Mouse (Mus musculus) liver, adult (tissue): ENCODE data around the gene Lurap1l.
A peak's percentile ranks its signal among the peaks of the same experiment; 100 is the strongest.

Source experiments
- GATA4 ChIP-seq: IDR thresholded peaks from 2 replicates; pipeline ENCODE4 v1.6.1; 2014; ENCODE audit warnings: mild to moderate bottlenecking, low read length; ENCODE audit not compliant: insufficient replicate concordance

Gene Lurap1l

GRCm38 (mm10) chr4:80940946-80941345, 30.5 kb downstream of the Lurap1l start:
- no peak for TF ChIP-seq GATA4

GRCm38 (mm10) chr4:80941978-80942377, 31.5 kb downstream of the Lurap1l start:
- peak; percentile 46; the same call in 1 of the 2 replicates for TF ChIP-seq GATA4

GRCm38 (mm10) chr4:80944605-80945004, 34.2 kb downstream of the Lurap1l start:
- TF ChIP-seq GATA4, result no peak

- no peak for TF ChIP-seq GATA4
Observed at GRCm38 (mm10) chr4:80949110-80949509, 38.7 kb downstream of the Lurap1l start.

- peak; percentile 25; the same call in 1 of the 2 replicates for TF ChIP-seq GATA4
Observed at GRCm38 (mm10) chr4:80949720-80950119, 39.3 kb downstream of the Lurap1l start.

GRCm38 (mm10) chr4:80950280-80950781, 39.9 kb downstream of the Lurap1l start:
- no peak for TF ChIP-seq GATA4

GRCm38 (mm10) chr4:80952653-80953052, 42.2 kb downstream of the Lurap1l start:
- no peak for TF ChIP-seq GATA4

- TF ChIP-seq GATA4, result no peak
Observed at GRCm38 (mm10) chr4:80955942-80956341, 45.5 kb downstream of the Lurap1l start.

- no peak for TF ChIP-seq GATA4
Observed at GRCm38 (mm10) chr4:80967526-80967925, 57.1 kb downstream of the Lurap1l start.

- TF ChIP-seq GATA4, result no peak
Observed at GRCm38 (mm10) chr4:80971846-80972245, 61.4 kb downstream of the Lurap1l start.

- no peak for TF ChIP-seq GATA4
Observed at GRCm38 (mm10) chr4:80973896-80974295, 63.5 kb downstream of the Lurap1l start.

GRCm38 (mm10) chr4:80990819-80991218, 80.4 kb downstream of the Lurap1l start:
- TF ChIP-seq GATA4, result no peak

GRCm38 (mm10) chr4:81003528-81003927, 93.1 kb downstream of the Lurap1l start:
- no peak for TF ChIP-seq GATA4
